Mouse (Mus musculus): ENCODE measurements around the gene Kcnq5.
"Not testable (repeated sequence)": the region's sequence is repeated elsewhere in the genome, so short reads cannot be mapped to it uniquely, and the experiment has no call there.

Gene Kcnq5

GRCm38 (mm10) chr1:21838534-21838933 is 123.2 kb downstream of the Kcnq5 start:
- DNase-seq (ENCODE audit: low read depth, low spot score), result peak; percentile 49

- DNase-seq (ENCODE audit: low read depth, low spot score), result no peak
Observed at GRCm38 (mm10) chr1:21837387-21837786, 124.4 kb downstream of the Kcnq5 start.

GRCm38 (mm10) chr1:21836337-21836736 is 125.4 kb downstream of the Kcnq5 start:
- DNase-seq (ENCODE audit: low read depth, low spot score), result peak; percentile 31

GRCm38 (mm10) chr1:21829909-21830455 is 131.8 kb downstream of the Kcnq5 start:
- DNase-seq (ENCODE audit: low read depth, low spot score), result peak; percentile 54

- DNase-seq (ENCODE audit: low read depth, low spot score), result no peak
Observed at GRCm38 (mm10) chr1:21820066-21820630, 141.6 kb downstream of the Kcnq5 start.

GRCm38 (mm10) chr1:21805064-21805463 is 156.7 kb downstream of the Kcnq5 start:
- DNase-seq (ENCODE audit: low read depth, low spot score), result peak; percentile 65

- peak; percentile 45 for DNase-seq (ENCODE audit: low read depth, low spot score)
Observed at GRCm38 (mm10) chr1:21804477-21804866, 157.3 kb downstream of the Kcnq5 start.

- peak; percentile 35 for DNase-seq (ENCODE audit: low read depth, low spot score)
Observed at GRCm38 (mm10) chr1:21803751-21804476, 157.8 kb downstream of the Kcnq5 start.

- DNase-seq (ENCODE audit: low read depth, low spot score), result peak; percentile 20
Observed at GRCm38 (mm10) chr1:21780746-21781145, 181.0 kb downstream of the Kcnq5 start.

GRCm38 (mm10) chr1:21777560-21777959 is 184.2 kb downstream of the Kcnq5 start:
- DNase-seq (ENCODE audit: low read depth, low spot score), result no peak

- DNase-seq (ENCODE audit: low read depth, low spot score), result no peak
Observed at GRCm38 (mm10) chr1:21773931-21774330, 187.8 kb downstream of the Kcnq5 start.

GRCm38 (mm10) chr1:21770494-21770893 is 191.2 kb downstream of the Kcnq5 start:
- no peak for DNase-seq (ENCODE audit: low read depth, low spot score)

- DNase-seq (ENCODE audit: low read depth, low spot score), result no peak
Observed at GRCm38 (mm10) chr1:21749297-21749696, 212.4 kb downstream of the Kcnq5 start.

GRCm38 (mm10) chr1:21729131-21729530 is 232.6 kb downstream of the Kcnq5 start:
- DNase-seq (ENCODE audit: low read depth, low spot score), result peak; percentile 61

- not testable (repeated sequence) for DNase-seq (ENCODE audit: low read depth, low spot score)
Observed at GRCm38 (mm10) chr1:21723231-21723630, 238.5 kb downstream of the Kcnq5 start.

GRCm38 (mm10) chr1:21721246-21721645 is 240.5 kb downstream of the Kcnq5 start:
- peak; percentile 43 for DNase-seq (ENCODE audit: low read depth, low spot score)

- DNase-seq (ENCODE audit: low read depth, low spot score), result no peak
Observed at GRCm38 (mm10) chr1:21714816-21715215, 246.9 kb downstream of the Kcnq5 start.

GRCm38 (mm10) chr1:21712711-21713110 is 249.0 kb downstream of the Kcnq5 start:
- DNase-seq (ENCODE audit: low read depth, low spot score), result no peak

GRCm38 (mm10) chr1:21690458-21690857 is 271.3 kb downstream of the Kcnq5 start:
- peak; percentile 43 for DNase-seq (ENCODE audit: low read depth, low spot score)

GRCm38 (mm10) chr1:21688918-21689317 is 272.8 kb downstream of the Kcnq5 start:
- DNase-seq (ENCODE audit: low read depth, low spot score), result no peak

GRCm38 (mm10) chr1:21684444-21684843 is 277.3 kb downstream of the Kcnq5 start:
- peak; percentile 51 for DNase-seq (ENCODE audit: low read depth, low spot score)

- DNase-seq (ENCODE audit: low read depth, low spot score), result peak; percentile 89
Observed at GRCm38 (mm10) chr1:21676805-21677204, 284.9 kb downstream of the Kcnq5 start.

- no peak for DNase-seq (ENCODE audit: low read depth, low spot score)
Observed at GRCm38 (mm10) chr1:21660840-21661239, 300.9 kb downstream of the Kcnq5 start.
